Mouse (Mus musculus) C2C12 (cell line): ENCODE data around the gene Garem2. TPM values are rescaled to one million over a fixed set of nuclear protein-coding genes. Genes with fewer than 3 reads are reported as not detected.
A peak's percentile ranks its signal among the peaks of the same experiment; 100 is the strongest.

Experiments
- H3K27me3 ChIP-seq: one replicate; pipeline ENCODE4 v1.6.1; 2011; ENCODE audit not compliant: control insufficient read depth, insufficient read depth, insufficient read length
- H3K36me3 ChIP-seq: one replicate; pipeline ENCODE4 v1.6.1; 2011; ENCODE audit not compliant: control insufficient read depth, insufficient read depth
- H3K4me3 ChIP-seq: one replicate; pipeline ENCODE4 v1.5.1; 2011; ENCODE audit warnings: mild to moderate bottlenecking, control low read depth; ENCODE audit not compliant: poor library complexity, insufficient read depth, severe bottlenecking
- H3K79me2 ChIP-seq: one replicate; pipeline ENCODE4 v1.6.1; 2011; ENCODE audit not compliant: control insufficient read depth, insufficient read depth
- H3K79me3 ChIP-seq: one replicate; pipeline ENCODE4 v1.6.1; 2011; ENCODE audit warnings: low read depth, control low read depth
- H3ac ChIP-seq: one replicate; pipeline ENCODE3; 2011; ENCODE audit warnings: low read depth; ENCODE audit not compliant: control insufficient read depth, insufficient read length
- CEBPB ChIP-seq: IDR thresholded peaks from one replicate; pipeline ENCODE4 v1.6.1; 2011; ENCODE audit warnings: low read depth, mild to moderate bottlenecking, control low read depth, moderate library complexity
- CTCF ChIP-seq: IDR thresholded peaks from one replicate; pipeline ENCODE4 v1.5.1; 2011; ENCODE audit not compliant: control insufficient read depth, insufficient read depth, insufficient read length
- FOSL1 ChIP-seq: IDR thresholded peaks from one replicate; pipeline ENCODE4 v1.8.0; 2011; ENCODE audit warnings: mild to moderate bottlenecking, low read length; ENCODE audit not compliant: poor library complexity, insufficient read depth, severe bottlenecking
- MAX ChIP-seq: IDR thresholded peaks from one replicate; pipeline ENCODE4 v1.6.1; 2011; ENCODE audit warnings: mild to moderate bottlenecking, control low read depth
- MYOD1 ChIP-seq: IDR thresholded peaks from one replicate; pipeline ENCODE4 v1.6.1; 2011; ENCODE audit warnings: low read depth; ENCODE audit not compliant: control insufficient read depth, insufficient read length
- MYOG ChIP-seq: IDR thresholded peaks from one replicate; pipeline ENCODE4 v1.6.1; 2011; ENCODE audit not compliant: control insufficient read depth, insufficient read length; ENCODE audit errors: extremely low read depth
- USF1 ChIP-seq: IDR thresholded peaks from one replicate; pipeline ENCODE4 v1.6.1; 2011; ENCODE audit warnings: low read depth, mild to moderate bottlenecking, control low read depth, moderate library complexity
- polyA plus RNA-seq: library from polyadenylated mRNA; unstranded; fragments of >200 nt; fragmentation: generic; extraction: Trizol; gene quantifications from one replicate; pipeline ENCODE4 v1.2.1, GENCODE M21; 2012; ENCODE audit warnings: missing spikeins

The Garem2 gene
- polyA plus RNA-seq, 1 experiment: 0.33 TPM

GRCm38 (mm10) chr5:30072825-30073821 is 31.8 kb upstream of the Garem2 start, which contains the start of gene Tyms:
Tyms (minus strand) TSS chr5:30073617.
- Histone ChIP-seq H3K27me3 (no peaks in the 10 kb centered on the region), H3K79me3 (peaks cover 24% of the 10 kb centered on the region), H3ac (peak within 1 kb of the TSS; percentile 85), H3K4me3 (peak within 1 kb of the TSS; percentile 74), H3K36me3 (peaks cover 40% of the 10 kb centered on the region), H3K79me2 (peaks cover 50% of the 10 kb centered on the region)
- TF ChIP-seq CEBPB (no peak), FOSL1 (no peak), CTCF (no peak), USF1 (peak; percentile 91), MYOG (no peak), MAX (peak; percentile 27), MYOD1 (no peak)

GRCm38 (mm10) chr5:30092701-30093100 is 12.3 kb upstream of the Garem2 start:
- Histone ChIP-seq H3K79me3 (no peaks in the 10 kb centered on the region), H3ac (no peak overlapping the region), H3K79me2 (no peaks in the 10 kb centered on the region), H3K36me3 (no peaks in the 10 kb centered on the region), H3K27me3 (peaks cover under 1% of the 10 kb centered on the region), H3K4me3 (no peak overlapping the region)
- TF ChIP-seq MYOG: no peak
- no peak for TF ChIP-seq CTCF
- TF ChIP-seq FOSL1: no peak
- no peak for TF ChIP-seq MAX
- TF ChIP-seq MYOD1: no peak
- TF ChIP-seq CEBPB: no peak
- TF ChIP-seq USF1: no peak

DNA sequence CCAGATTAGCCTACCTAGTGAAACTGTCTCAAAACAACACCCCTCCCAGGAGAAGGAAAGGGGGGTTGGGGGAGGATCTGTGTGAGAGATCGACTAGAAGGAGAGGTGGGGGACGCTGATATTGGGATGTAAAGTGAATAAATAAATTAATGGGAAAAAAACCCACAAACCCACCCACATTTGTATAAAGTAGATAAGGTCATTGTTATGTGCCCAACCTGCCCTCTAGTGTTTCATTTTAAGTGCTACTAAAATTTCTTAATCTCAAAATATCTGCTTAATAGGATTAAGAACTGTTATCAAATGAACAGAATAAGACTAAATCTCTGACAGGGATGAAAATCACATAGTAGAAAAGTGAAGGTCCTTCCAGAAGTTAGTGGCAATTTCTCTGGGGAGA is 10.6 kb upstream of the Garem2 start:
- Histone ChIP-seq H3ac (no peak overlapping the region), H3K4me3 (no peak overlapping the region), H3K79me2 (no peaks in the 10 kb centered on the region), H3K36me3 (no peaks in the 10 kb centered on the region), H3K27me3 (peaks cover 5% of the 10 kb centered on the region), H3K79me3 (no peaks in the 10 kb centered on the region)
- TF ChIP-seq MYOD1 (no peak), MAX (no peak), MYOG (no peak), FOSL1 (no peak), CEBPB (no peak), USF1 (no peak), CTCF (no peak)

DNA sequence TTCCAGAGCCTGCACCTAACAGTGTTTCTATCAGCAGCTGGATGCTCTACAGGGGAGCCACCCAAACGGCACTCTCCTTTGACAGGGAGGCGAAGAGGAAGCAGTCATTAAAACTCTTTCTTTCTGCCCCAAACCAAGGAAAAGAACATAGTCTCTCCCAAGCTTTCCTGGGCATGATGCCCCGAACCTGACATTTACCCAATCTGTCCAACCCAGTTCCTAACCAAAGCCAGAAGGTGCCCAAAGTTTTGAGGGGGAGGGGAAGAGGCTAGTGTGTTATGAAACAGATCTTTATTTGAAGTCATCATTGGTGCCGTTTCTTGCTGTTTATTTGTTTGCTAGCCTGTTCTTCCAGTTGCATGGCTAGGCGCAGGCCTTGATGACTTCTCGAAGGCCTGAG is 9.2 kb upstream of the Garem2 start:
- TF ChIP-seq MYOG (no peak), FOSL1 (no peak), USF1 (no peak), CTCF (no peak)
- H3K4me3 ChIP-seq: no peak overlapping the region
- H3K79me3 ChIP-seq: no peaks in the 10 kb centered on the region
- no peaks in the 10 kb centered on the region for H3K36me3 ChIP-seq
- no peaks in the 10 kb centered on the region for H3K79me2 ChIP-seq
- H3K27me3 ChIP-seq: peaks cover 5% of the 10 kb centered on the region
- no peak overlapping the region for H3ac ChIP-seq

- Histone ChIP-seq H3K4me3 (no peak overlapping the region), H3K79me2 (no peaks in the 10 kb centered on the region), H3K36me3 (no peaks in the 10 kb centered on the region), H3K79me3 (no peaks in the 10 kb centered on the region), H3ac (no peak overlapping the region), H3K27me3 (peaks cover 13% of the 10 kb centered on the region)
- no peak for TF ChIP-seq MAX
- TF ChIP-seq CEBPB: no peak
- no peak for TF ChIP-seq USF1
- TF ChIP-seq MYOD1: no peak
- TF ChIP-seq MYOG: no peak
- no peak for TF ChIP-seq FOSL1
- TF ChIP-seq CTCF: no peak
Measured at GRCm38 (mm10) chr5:30098260-30098659, 6.7 kb upstream of the Garem2 start.
